Mouse (Mus musculus): ENCODE results near the gene Dennd6b.

DNA sequence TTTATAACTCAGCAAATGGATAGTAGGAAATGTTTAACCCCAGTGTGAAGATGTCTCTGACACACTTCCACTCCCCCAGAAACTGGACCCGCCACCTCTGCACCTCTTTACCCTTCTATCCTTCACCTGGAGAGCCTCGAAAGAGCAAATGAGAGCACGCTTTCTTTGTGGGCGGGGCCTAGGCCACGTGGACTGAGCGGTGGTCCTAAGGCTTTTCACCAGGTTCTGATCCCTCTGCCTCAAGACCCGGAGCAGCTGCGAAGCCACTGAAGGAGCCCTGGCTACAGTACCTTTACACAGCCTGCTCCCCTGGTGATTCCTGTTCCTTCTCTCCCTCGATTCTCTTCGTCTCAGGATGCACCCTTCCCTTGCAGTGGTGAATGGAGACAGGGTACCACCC lies 48.8 kb downstream of the Dennd6b start:
- TF ChIP-seq CTCF (IDR thresholded peaks at IDR 0.05; ENCODE audit: extremely low read depth, insufficient read length, insufficient replicate concordance, low read depth, low read length): no peak
- TF ChIP-seq POLR2A (IDR thresholded peaks at IDR 0.05; ENCODE audit: low read depth, low read length): no peak

Data from small intestine, adult 2 months (tissue).